Mouse (Mus musculus) adrenal gland, postnatal 4 days (tissue): ENCODE measurements at regions not wholly inside any gene's neighbourhood (a gene's known extent, or its start where the extent isn't known, plus 50 kb on each side); places are given as distances from the start of the nearest gene placed in this dataset.
"Not testable (repeated sequence)": the region's sequence is repeated elsewhere in the genome, so short reads cannot be mapped to it uniquely, and the experiment has no call there.

Experiments
- DNase-seq, 2 experiments: peaks; one replicate each; pipeline ENCODE4 v3.0.0; 2021 to 2022; ENCODE audit warnings: low spot score in 2 of 2, mixed read lengths in 2 of 2

- no peak for DNase-seq
These were observed 165.8 kb upstream of the Nudt12 start for GRCm38 (mm10) chr17:59179018-59179417.

DNA sequence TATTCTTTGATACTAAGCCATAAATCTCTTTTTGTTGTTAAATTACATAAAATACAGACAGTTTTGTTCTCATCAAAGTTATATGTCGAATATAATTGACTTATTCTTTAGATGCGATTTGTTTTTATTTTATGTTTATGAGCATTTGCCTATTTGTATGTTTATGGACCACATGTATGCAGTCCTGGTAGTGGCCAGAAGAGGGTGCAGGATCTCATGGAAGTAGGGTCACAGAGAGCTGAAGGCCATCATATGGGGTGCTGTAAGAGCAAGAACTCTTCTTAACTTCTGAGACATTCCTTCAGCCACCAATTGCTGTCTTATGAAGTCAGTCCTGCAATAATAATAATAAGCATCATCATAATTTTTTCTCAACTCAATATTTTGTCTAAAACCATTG, 143.2 kb upstream of the Nudt12 start:
- DNase-seq, result no peak

DNA sequence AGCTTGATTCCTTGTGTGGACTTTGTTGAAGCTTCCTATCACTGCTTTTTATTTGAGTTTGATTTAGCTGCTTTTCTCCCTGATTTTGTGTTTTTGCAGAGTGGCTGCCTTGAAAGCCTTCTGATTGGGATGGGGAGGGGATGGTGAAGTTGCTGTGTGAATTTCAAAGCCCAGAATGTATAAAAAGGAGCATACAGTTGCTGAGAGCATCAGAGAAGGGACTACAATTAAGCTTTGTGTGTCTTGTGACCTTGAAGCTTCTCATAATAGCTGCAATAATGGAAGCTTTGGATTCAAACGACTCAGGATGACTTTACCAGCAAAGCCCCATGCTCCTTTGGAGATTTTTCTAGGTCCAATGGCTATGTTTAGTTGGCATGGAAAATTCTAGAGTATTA, 130.6 kb upstream of the Nudt12 start:
- no peak for DNase-seq

- DNase-seq, result no peak
These were observed 130.0 kb upstream of the Nudt12 start for GRCm38 (mm10) chr17:59142995-59143759.

DNA sequence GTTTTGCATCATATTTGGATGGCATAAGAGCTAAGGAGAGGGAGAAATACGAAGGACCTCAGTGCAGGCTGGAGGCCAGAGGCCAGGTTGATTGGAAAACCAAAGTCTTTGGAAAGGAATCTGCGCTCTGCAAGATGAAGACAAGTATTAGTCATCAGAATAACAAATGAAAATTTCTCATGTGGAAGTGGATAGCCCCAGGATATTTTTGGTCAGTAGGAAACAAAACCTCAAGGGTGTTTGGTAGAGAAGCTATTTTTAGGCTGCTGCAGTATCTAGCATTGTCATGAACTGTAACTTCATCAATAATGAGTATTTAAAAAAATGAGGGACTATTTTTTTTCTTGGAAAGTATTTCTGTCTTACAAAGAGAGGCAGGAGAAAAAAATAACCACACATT, 125.6 kb upstream of the Nudt12 start:
- no peak for DNase-seq

DNA sequence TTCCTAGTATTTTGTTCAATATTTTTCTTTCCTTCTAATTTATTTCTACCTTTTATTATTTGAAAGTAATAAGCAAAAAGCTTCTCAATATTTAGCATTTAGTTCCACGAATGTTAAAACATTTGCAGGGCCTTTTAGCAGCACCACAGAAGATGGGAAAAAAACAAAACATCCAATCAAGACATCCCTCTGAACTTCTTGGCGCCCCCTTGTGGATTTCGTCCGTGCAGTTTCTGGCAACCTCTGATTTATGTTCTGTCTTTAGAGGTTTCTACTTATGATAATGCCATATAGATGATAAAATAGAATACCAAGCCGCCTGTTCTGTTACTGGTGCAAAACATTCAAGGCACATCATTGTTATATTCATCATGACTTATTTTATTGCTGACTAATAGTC, 86.2 kb upstream of the Nudt12 start:
- DNase-seq, result peak in 1 of 2 experiments; percentile 7

DNA sequence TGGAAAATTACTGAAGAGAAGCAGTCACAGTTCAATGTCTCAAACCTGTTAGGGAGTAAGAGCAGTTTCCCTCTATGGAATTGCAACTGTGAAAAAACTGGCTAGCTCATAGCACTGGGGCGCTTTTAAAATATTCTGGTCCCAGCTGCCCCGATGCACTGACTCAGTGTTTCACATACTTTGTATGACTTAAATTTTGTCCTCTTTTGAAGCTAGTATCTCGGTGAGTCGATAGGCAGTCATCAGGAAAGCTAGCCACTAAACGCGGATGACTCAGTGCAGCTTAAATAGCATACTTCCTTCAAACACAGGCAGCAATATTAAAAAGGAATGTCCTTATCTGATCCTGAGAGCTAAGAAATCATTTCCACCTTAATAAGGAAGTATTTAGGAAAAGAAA, 63.7 kb upstream of the Nudt12 start:
- not testable (repeated sequence) for DNase-seq

GRCm38 (mm10) chr17:59076361-59076760, 63.2 kb upstream of the Nudt12 start:
- not testable (repeated sequence) for DNase-seq
